Mouse (Mus musculus) fat pad, adult 2 months (tissue): ENCODE measurements around the gene Zfhx3.

Experiments used
- DNase-seq: peaks from one replicate; pipeline ENCODE4 v3.0.0-alpha.2; 2011; ENCODE audit warnings: low read depth, low spot score; ENCODE audit errors: extremely low read depth

Zfhx3 gene

GRCm38 (mm10) chr8:108078726-108079125 is 136.3 kb downstream of the Zfhx3 start:
- DNase-seq = no peak

GRCm38 (mm10) chr8:108086913-108087312 is 144.5 kb downstream of the Zfhx3 start:
- DNase-seq = no peak

DNA sequence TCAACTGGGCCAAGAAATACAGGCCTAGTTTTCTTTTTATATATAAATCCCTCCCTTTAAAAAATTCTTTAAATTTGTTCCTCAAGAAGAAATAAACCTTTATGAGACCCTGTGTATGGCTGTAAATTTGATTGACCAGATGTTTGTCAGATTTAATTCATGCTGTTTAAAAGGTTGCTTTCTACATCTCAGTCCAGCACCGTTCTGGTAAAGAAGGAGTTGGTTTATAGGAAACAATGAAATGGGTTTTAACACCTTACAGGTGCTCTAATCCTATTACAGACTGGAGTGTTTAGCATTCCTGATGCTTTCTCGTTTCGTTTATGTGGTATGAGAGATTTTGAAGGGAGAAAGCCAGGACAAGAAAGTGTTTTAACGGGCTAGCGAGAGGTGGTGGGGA is 147.2 kb downstream of the Zfhx3 start:
- DNase-seq = no peak

- DNase-seq = no peak
These were observed 156.2 kb downstream of the Zfhx3 start for GRCm38 (mm10) chr8:108098598-108098997.

DNA sequence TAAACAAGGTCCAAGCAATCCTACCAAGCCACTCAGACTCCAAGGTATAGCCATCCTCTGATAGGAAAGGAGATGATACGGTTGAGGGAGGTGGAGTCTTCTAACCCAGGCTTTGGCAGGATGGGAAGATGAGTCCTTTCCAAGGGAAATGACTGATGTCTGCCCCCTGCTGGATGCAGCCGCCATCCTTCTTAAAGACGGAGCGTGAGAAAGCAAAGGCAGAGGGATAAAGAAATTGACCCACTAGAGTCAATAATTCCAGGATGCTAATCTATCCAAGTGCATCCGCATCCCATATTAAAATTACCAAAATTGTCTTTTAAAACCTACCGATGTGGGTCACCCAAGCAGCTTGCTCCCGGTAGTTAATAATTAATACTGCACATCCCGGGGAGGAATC is 158.7 kb downstream of the Zfhx3 start:
- no peak for DNase-seq

- DNase-seq = no peak
These were observed 159.8 kb downstream of the Zfhx3 start for GRCm38 (mm10) chr8:108101978-108102865.

GRCm38 (mm10) chr8:108104471-108105098 is 162.1 kb downstream of the Zfhx3 start:
- DNase-seq = no peak

- DNase-seq = no peak
These were observed 182.6 kb downstream of the Zfhx3 start for GRCm38 (mm10) chr8:108125053-108125452.

DNA sequence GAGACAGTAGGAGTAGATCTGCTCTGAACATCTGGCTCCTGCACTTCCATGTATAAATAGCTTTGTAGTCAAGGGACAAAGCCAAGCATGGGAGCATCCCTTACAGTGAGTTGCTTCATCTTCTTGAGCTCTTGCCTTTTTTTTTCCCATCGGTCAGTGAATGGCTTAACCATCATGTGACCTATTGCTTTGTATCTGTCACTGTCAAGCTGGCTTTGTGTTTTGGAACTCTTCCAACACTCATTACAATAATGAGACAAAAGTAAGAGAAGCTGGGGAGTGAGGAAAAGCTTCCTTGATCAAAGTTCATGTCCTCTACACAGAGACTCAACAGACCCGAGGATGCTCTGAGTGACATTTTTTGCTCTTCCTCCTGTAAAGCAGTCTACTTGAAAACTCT is 183.0 kb downstream of the Zfhx3 start:
- DNase-seq = no peak

DNA sequence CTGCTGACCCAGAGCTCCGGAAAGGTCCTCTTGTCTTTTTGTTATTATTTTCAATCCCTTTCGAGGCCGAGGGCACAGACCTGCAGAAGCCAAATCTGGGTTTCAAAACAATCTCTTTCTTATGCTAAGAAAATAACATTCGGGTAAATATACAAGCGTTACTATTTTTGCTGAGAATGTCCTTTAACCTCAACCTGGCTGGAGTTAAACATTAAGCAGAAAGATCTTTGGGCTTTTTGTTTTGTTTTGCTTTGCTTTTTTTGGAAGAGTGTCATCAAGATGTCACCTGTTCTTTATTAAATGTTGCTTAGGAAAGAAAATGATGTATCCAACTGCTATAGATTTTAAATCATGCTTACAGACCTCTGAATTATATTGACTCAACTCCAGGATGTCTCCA is 204.1 kb downstream of the Zfhx3 start:
- no peak for DNase-seq

DNA sequence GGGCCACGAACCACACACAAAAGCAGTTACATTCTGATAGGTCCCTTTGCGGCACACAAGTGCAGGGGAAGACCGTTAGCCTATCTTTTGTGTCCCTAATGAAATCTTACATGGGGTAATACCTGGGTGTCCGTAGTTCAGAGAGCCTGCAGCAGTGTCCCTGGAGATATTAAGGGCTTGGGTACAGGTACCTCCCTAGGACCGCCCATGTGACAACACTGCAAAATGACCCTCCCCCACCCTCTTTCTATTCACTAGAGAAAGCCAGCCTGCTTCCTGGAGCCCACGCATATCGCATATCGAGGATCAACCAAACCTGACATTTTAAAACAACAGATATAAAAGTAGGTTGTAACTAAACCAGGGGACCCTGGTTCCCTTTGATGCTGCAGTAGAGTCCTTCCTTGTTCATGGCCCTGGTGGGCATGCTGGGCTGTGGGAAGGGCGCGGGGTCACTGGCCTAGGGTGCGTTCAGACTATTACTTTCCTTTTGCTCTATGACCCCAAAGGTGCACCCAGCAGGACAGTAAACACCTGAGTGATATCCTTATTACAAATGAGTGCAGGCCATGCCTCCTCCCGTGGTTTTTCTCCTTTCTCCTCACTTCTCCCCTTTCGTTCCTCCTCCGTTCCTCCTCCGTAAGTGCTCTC is 206.3 kb downstream of the Zfhx3 start:
- no peak for DNase-seq

GRCm38 (mm10) chr8:108170804-108171203 is 228.4 kb downstream of the Zfhx3 start:
- DNase-seq = no peak

- DNase-seq = no peak
These were observed 240.9 kb downstream of the Zfhx3 start for GRCm38 (mm10) chr8:108183296-108183695.

DNA sequence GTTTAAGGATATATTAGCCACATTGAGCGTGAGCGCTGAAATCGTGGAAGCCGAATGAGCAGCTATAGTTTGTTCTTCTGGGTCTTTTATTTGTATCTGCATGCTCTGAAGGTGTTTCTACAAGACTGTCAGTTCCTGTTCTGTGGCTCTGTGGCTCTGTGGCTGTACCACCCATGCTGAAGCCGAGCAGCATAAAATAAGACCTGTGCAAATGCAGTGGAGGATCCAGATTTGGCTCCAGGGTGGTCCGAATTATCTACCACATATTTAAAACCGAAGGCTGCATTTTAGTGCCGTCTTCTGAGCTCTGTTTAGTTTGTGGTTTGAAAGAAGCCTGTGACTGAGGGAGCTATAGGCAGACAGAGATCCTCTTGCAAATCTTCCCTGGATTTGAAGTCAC is 241.5 kb downstream of the Zfhx3 start:
- DNase-seq = no peak

- no peak for DNase-seq
These were observed 243.8 kb downstream of the Zfhx3 start for GRCm38 (mm10) chr8:108186289-108186688.

GRCm38 (mm10) chr8:108188044-108188443 is 245.6 kb downstream of the Zfhx3 start:
- no peak for DNase-seq

- DNase-seq = no peak
These were observed 252.1 kb downstream of the Zfhx3 start for GRCm38 (mm10) chr8:108194571-108194970.

DNA sequence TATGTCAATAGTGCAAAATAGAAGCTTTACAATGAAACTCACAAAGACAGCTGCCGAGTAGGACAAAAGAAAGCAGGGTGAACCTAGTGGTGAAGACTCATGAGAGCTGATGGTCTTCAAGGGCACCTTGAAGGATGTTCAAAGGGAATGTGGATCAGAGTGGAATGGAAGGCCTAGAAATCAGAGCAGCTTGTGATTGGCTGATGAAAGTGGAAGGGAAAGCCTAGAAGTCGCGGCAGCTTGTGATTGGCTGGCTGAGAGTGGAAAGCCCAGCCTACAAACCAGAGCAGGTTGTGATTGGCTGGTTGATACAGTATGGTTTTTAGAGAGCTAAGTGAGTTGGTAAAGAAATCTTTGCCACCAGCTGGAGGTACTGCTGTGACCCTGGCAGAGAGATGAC is 272.6 kb downstream of the Zfhx3 start:
- no peak for DNase-seq

DNA sequence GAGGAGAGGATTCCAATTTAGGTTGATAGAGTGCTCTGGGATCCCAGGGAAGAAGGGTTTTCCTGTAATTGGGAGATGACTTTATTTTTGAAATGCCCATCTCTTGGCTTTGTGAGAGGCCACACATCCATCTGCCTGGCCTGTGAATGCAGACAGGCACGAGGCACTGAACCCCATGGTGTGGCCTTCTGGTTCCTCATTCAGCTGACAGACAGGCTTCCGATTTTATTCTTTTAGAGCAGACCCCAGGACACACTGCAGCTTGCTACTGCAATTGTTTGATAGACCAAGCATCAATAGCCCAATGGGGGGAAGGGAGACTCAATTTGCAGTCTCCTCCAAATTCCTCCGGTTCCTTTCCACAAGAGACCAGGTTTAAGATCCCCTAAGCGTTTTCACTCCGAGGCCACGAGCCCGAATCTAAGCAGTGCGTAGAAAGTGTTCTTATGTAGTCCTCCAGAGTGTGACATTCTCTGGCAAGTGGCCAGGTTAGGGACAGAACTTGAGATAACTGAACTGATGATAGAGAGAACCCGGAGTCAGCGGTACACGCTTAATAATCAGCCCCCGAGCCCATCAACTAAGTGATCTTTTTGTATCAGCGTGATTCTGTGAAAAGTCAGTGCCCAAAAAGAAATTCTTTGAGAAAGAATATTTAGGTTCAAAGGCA is 275.9 kb downstream of the Zfhx3 start:
- no peak for DNase-seq

DNA sequence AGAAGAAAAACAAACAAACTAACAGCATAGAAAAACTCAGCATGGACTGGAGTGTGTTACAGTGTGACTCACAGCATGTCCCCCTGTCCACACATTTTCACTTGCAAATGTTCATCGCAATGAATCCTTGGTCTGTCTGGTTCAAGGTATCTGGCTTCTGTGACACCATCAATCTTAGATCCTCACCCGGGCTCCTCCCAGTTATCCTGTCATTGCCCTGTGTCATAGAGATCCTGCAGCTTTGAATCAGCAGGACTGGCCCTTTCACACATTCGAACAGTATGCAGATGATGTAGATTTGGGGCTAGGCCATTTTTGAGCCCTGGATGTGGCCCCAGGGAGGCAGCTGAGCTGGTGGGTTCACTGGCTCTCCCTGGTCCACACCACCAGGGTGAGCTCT is 278.1 kb downstream of the Zfhx3 start:
- no peak for DNase-seq

GRCm38 (mm10) chr8:108222091-108222490 is 279.6 kb downstream of the Zfhx3 start:
- no peak for DNase-seq
